Mouse (Mus musculus) ES-E14 (cell line): ENCODE results near the gene Dscam.

ENCODE experiments used
- CHD2 ChIP-seq: IDR thresholded peaks from 2 replicates; pipeline ENCODE4 v1.6.1; 2014; ENCODE audit warnings: mild to moderate bottlenecking, low read depth, low read length, inconsistent platforms
- HCFC1 ChIP-seq: IDR thresholded peaks from 2 replicates; pipeline ENCODE4 v1.6.1; 2012; ENCODE audit warnings: low read length, inconsistent platforms, borderline replicate concordance; ENCODE audit not compliant: insufficient read depth
- MAFK ChIP-seq: IDR thresholded peaks from 2 replicates; pipeline ENCODE4 v1.6.1; 2014; ENCODE audit warnings: mild to moderate bottlenecking, low read depth, low read length, inconsistent platforms; ENCODE audit not compliant: insufficient read depth
- ZNF384 ChIP-seq: IDR thresholded peaks from 2 replicates; pipeline ENCODE4 v1.6.1; 2012; ENCODE audit warnings: low read depth, low read length, inconsistent platforms

DNA sequence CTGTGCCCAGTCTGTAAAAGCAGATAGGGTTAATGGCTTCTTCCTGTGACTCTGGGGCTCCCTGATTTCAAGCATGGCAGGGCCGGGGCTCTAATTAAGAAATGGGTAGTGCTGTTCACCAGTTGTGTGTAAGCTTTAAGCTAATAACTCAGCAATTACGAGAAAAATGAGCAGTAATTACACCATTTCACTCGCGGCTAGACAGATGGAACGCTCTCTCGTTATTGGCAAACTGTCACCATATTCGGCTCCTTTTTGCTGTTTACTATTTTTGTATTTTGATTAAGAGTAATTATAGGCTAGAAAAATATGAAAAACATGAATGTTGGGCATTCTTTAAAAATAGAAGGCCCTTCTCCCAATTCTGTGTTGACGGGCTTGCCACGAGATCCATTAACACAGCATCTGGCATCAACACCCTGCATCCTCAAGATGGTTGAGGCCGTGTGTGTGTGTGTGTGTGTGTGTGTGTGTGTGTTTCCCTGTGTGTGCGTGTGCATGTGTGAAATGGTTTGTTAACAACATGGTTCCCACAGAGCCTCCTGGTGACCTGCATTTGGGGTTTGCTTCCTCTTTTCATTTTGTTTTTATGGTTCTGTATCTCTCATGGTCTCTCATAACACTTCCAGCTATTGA lies 162.5 kb downstream of the Dscam start:
- TF ChIP-seq CHD2 (no peak), MAFK (no peak), ZNF384 (no peak), HCFC1 (no peak)
